Mouse (Mus musculus) embryonic facial prominence, embryonic 15.5 days (tissue): Measurements from ENCODE around the gene En2. TPM values are rescaled to one million over a fixed set of nuclear protein-coding genes. Genes with fewer than 3 reads are reported as not detected.

Experiments
- ATAC-seq: fragments of 200-750 bp; cut with Nextera tagmentation; 2 replicates; pipeline ENCODE4 v1.8.0; 2017; ENCODE audit warnings: low read depth, moderate TSS enrichment; ENCODE audit not compliant: insufficient number of reproducible peaks, low FRiP score, low TSS enrichment
- H3K27ac ChIP-seq: fragments of 300-500 bp; sonication (generic); replicated peaks from 2 replicates; pipeline ENCODE4 v1.5.1; 2015; ENCODE audit warnings: mild to moderate bottlenecking, inconsistent platforms
- H3K27me3 ChIP-seq: fragments of 300-500 bp; sonication (generic); 2 replicates; pipeline ENCODE4 v1.6.1; 2015; ENCODE audit warnings: inconsistent platforms
- H3K36me3 ChIP-seq: fragments of 300-500 bp; sonication (generic); 2 replicates; pipeline ENCODE4 v1.6.1; 2015; ENCODE audit warnings: mild to moderate bottlenecking, inconsistent platforms
- H3K4me1 ChIP-seq: fragments of 300-500 bp; sonication (generic); 2 replicates; pipeline ENCODE4 v1.6.1; 2015; ENCODE audit warnings: inconsistent platforms
- H3K4me2 ChIP-seq: fragments of 300-500 bp; sonication (generic); replicated peaks from 2 replicates; pipeline ENCODE4 v1.6.1; 2015; ENCODE audit warnings: mild to moderate bottlenecking, inconsistent platforms
- H3K4me3 ChIP-seq: fragments of 300-500 bp; sonication (generic); replicated peaks from 2 replicates; pipeline ENCODE4 v1.5.1; 2015; ENCODE audit warnings: mild to moderate bottlenecking, inconsistent platforms
- H3K9ac ChIP-seq: fragments of 300-500 bp; sonication (generic); 2 replicates; pipeline ENCODE4 v1.6.1; 2015; ENCODE audit warnings: inconsistent platforms
- H3K9me3 ChIP-seq: fragments of 300-500 bp; sonication (generic); replicated peaks from 2 replicates; pipeline ENCODE4 v1.6.1; 2016; ENCODE audit warnings: inconsistent platforms
- WGBS: fragments of 180-500 bp; shearing (Covaris S2); methylation state at CpG from one replicate; pipeline ENCODE4 v1.1.7; 2015; 5-methylcytosine and 5-hydroxymethylcytosine counted together
- polyA plus RNA-seq: library from polyadenylated mRNA; unstranded; fragments of >200 nt; fragmentation: Nextera tagmentation; extraction: Ambion mirVana; gene quantifications from 2 replicates; pipeline ENCODE4 v1.2.1, GENCODE M21; 2015

The En2 gene
- polyA plus RNA-seq, 1 experiment from 2014 or later = not detected

- Histone ChIP-seq H3K27ac (no peak overlapping the region), H3K4me2 (no peak overlapping the region), H3K4me1 (0 out of 2 replicates have a peak, but pooled peaks cover 2% of the 10 kb centered on the region), H3K9ac (no peak overlapping the region), H3K9me3 (no peaks in the 10 kb centered on the region), H3K4me3 (no peak overlapping the region), H3K27me3 (peaks cover 31% of the 10 kb centered on the region), H3K36me3 (no peaks in the 10 kb centered on the region)
- 83% methylated on average over 5 of the region's 5 CpGs for WGBS
- ATAC-seq = no peak
Measured at GRCm38 (mm10) chr5:28132231-28132630, 33.3 kb upstream of the En2 start.

- Histone ChIP-seq H3K9me3 (no peaks in the 10 kb centered on the region), H3K4me3 (no peak overlapping the region), H3K27me3 (peaks cover 13% of the 10 kb centered on the region), H3K4me1 (0 out of 2 replicates have a peak, but pooled peaks cover 2% of the 10 kb centered on the region), H3K27ac (no peak overlapping the region), H3K9ac (no peak overlapping the region), H3K36me3 (no peaks in the 10 kb centered on the region), H3K4me2 (no peak overlapping the region)
- no peak for ATAC-seq
- WGBS = 27% methylated on average over 2 of the region's 2 CpGs
Measured at GRCm38 (mm10) chr5:28136438-28136837, 29.1 kb upstream of the En2 start.

- Histone ChIP-seq H3K9ac (no peak overlapping the region), H3K4me2 (no peak overlapping the region), H3K36me3 (no peaks in the 10 kb centered on the region), H3K27me3 (peaks cover 6% of the 10 kb centered on the region; the same call in 1 of the 2 replicates), H3K9me3 (no peaks in the 10 kb centered on the region), H3K4me3 (no peak overlapping the region), H3K4me1 (no peaks in the 10 kb centered on the region), H3K27ac (no peak overlapping the region)
- no peak for ATAC-seq
Measured at GRCm38 (mm10) chr5:28144555-28144954, 20.9 kb upstream of the En2 start.

GRCm38 (mm10) chr5:28146018-28146417, 19.5 kb upstream of the En2 start:
- Histone ChIP-seq H3K27ac (no peak overlapping the region), H3K4me2 (no peak overlapping the region), H3K36me3 (no peaks in the 10 kb centered on the region), H3K9me3 (no peaks in the 10 kb centered on the region), H3K27me3 (peaks cover 10% of the 10 kb centered on the region), H3K4me1 (no peaks in the 10 kb centered on the region), H3K4me3 (no peak overlapping the region), H3K9ac (no peak overlapping the region)
- no peak for ATAC-seq
- 72% methylated on average over 8 of the region's 8 CpGs for WGBS

- no peaks in the 10 kb centered on the region for H3K4me1 ChIP-seq
- no peaks in the 10 kb centered on the region for H3K36me3 ChIP-seq
- no peaks in the 10 kb centered on the region for H3K9me3 ChIP-seq
- ATAC-seq = no peak
- no peak overlapping the region for H3K9ac ChIP-seq
- H3K4me3 ChIP-seq = no peak overlapping the region
- H3K27me3 ChIP-seq = peaks cover 29% of the 10 kb centered on the region
- H3K27ac ChIP-seq = no peak overlapping the region
- H3K4me2 ChIP-seq = no peak overlapping the region
- WGBS = 48% methylated on average over 3 of the region's 3 CpGs
Measured at GRCm38 (mm10) chr5:28148473-28148872, 17.0 kb upstream of the En2 start.

- Histone ChIP-seq H3K27me3 (peaks cover 37% of the 10 kb centered on the region), H3K27ac (no peak overlapping the region), H3K36me3 (no peaks in the 10 kb centered on the region), H3K4me3 (no peak overlapping the region), H3K9ac (no peak overlapping the region), H3K9me3 (no peaks in the 10 kb centered on the region), H3K4me2 (no peak overlapping the region), H3K4me1 (no peaks in the 10 kb centered on the region)
- WGBS = 83% methylated on average over 3 of the region's 3 CpGs
- ATAC-seq = no peak
Measured at GRCm38 (mm10) chr5:28149436-28149835, 16.1 kb upstream of the En2 start.

- Histone ChIP-seq H3K4me3 (no peak overlapping the region), H3K4me2 (no peak overlapping the region), H3K27ac (no peak overlapping the region), H3K4me1 (peaks cover 20% of the 10 kb centered on the region), H3K27me3 (peaks cover 94% of the 10 kb centered on the region), H3K36me3 (no peaks in the 10 kb centered on the region), H3K9me3 (no peaks in the 10 kb centered on the region), H3K9ac (no peak overlapping the region; the same call in 1 of the 2 replicates)
- ATAC-seq = no peak
- WGBS = 4% methylated on average over 9 of the region's 9 CpGs
Measured at GRCm38 (mm10) chr5:28157044-28157730, 8.3 kb upstream of the En2 start.

- Histone ChIP-seq H3K27me3 (peaks cover 92% of the 10 kb centered on the region), H3K4me2 (no peak overlapping the region), H3K9ac (no peak overlapping the region; the same call in 1 of the 2 replicates), H3K4me3 (peak overlapping the region; percentile 13; the same call in 1 of the 2 replicates), H3K9me3 (no peaks in the 10 kb centered on the region), H3K27ac (no peak overlapping the region), H3K4me1 (peaks cover 20% of the 10 kb centered on the region), H3K36me3 (no peaks in the 10 kb centered on the region)
- no peak for ATAC-seq
- WGBS = 3% methylated on average over 17 of the region's 17 CpGs
Measured at GRCm38 (mm10) chr5:28157781-28158180, 7.7 kb upstream of the En2 start.

GRCm38 (mm10) chr5:28158308-28159071, 7.0 kb upstream of the En2 start:
- Histone ChIP-seq H3K4me3 (peak overlapping the region; percentile 13; the same call in 1 of the 2 replicates), H3K4me2 (0 out of 2 replicates have a peak overlapping the region, but pooled peaks have one; percentile 3), H3K36me3 (no peaks in the 10 kb centered on the region), H3K27ac (no peak overlapping the region), H3K9ac (no peak overlapping the region), H3K9me3 (no peaks in the 10 kb centered on the region), H3K4me1 (peaks cover 20% of the 10 kb centered on the region), H3K27me3 (peaks cover 91% of the 10 kb centered on the region)
- ATAC-seq = no peak
- WGBS = 2% methylated on average over 31 of the region's 31 CpGs

- Histone ChIP-seq H3K4me1 (peaks cover 20% of the 10 kb centered on the region), H3K9ac (no peak overlapping the region), H3K27ac (no peak overlapping the region), H3K4me3 (no peak overlapping the region), H3K36me3 (no peaks in the 10 kb centered on the region), H3K9me3 (no peaks in the 10 kb centered on the region), H3K4me2 (no peak overlapping the region), H3K27me3 (peaks cover 92% of the 10 kb centered on the region)
- WGBS = 2% methylated on average over 15 of the region's 15 CpGs
- no peak for ATAC-seq
Measured at GRCm38 (mm10) chr5:28159072-28159458, 6.4 kb upstream of the En2 start.

- WGBS = 2% methylated on average over 8 of the region's 8 CpGs
- no peak overlapping the region for H3K4me2 ChIP-seq
- no peaks in the 10 kb centered on the region for H3K9me3 ChIP-seq
- H3K27ac ChIP-seq = no peak overlapping the region
- no peak overlapping the region for H3K9ac ChIP-seq
- peaks cover 21% of the 10 kb centered on the region for H3K4me1 ChIP-seq
- peaks cover 96% of the 10 kb centered on the region for H3K27me3 ChIP-seq
- no peak overlapping the region for H3K4me3 ChIP-seq
- no peaks in the 10 kb centered on the region for H3K36me3 ChIP-seq
- no peak for ATAC-seq
Measured at GRCm38 (mm10) chr5:28159891-28160470, 5.5 kb upstream of the En2 start.
